Mouse (Mus musculus) gastrocnemius, postnatal 25 days (tissue): ENCODE measurements at regions not wholly inside any gene's neighbourhood (a gene's known extent, or its start where the extent isn't known, plus 50 kb on each side); places are given as distances from the start of the nearest gene placed in this dataset.

Source experiments
- DNase-seq: peaks from one replicate; pipeline ENCODE4 v3.0.0; 2022

- no peak for DNase-seq
These were observed 157.5 kb upstream of the B3gat1 start for GRCm38 (mm10) chr9:26575990-26576389.

- no peak for DNase-seq
These were observed 131.5 kb upstream of the B3gat1 start for GRCm38 (mm10) chr9:26601979-26602378.

DNA sequence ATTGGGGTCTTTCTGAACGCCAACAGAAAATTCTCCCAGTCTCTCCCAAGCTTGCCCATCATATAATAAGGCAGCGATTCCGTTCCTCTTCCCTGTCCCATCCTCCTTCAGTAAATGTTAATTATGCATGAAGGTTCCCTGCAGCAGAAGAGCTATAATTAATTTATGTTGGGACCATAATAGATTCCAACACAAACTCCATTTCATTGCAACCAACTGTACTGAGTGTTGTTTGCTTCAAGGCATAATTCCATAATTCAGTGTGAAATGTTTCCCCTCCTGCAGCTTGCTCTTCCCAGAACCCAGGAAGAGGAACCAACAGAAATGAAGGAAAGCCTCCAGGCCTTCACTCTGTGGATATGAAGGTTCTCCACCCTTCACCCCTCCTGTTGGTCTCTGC, 129.0 kb upstream of the B3gat1 start:
- DNase-seq: no peak

GRCm38 (mm10) chr9:26611711-26612437, 121.7 kb upstream of the B3gat1 start:
- DNase-seq: no peak

DNA sequence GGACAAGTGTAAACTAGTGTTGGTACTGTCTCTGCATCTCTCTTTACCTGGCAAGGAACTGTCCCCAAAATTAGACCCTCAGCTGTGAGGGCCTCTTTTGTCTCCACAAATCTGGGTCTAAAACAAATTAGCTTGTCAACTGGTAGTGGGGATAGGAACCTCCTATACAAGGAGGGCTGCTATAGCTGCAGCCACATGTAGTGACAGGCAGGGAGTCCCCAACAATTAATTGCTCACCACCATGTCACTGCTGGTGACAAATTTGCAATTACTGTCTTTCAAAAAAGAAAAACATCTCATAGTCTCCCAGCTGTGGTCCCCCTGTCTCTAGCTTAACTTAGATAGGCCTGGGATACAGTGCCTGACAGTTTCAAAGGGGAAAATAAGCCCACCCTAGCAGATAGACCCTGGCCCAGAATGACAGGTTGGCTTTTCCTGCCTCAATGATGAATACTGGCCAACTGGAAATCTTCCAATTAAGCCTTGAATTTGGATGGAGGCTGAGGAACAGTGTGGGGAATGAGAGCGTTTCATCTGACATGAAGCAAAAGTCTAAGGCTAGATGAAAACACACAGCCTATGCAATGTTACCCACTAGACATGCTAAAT, 110.6 kb upstream of the B3gat1 start:
- DNase-seq: no peak

DNA sequence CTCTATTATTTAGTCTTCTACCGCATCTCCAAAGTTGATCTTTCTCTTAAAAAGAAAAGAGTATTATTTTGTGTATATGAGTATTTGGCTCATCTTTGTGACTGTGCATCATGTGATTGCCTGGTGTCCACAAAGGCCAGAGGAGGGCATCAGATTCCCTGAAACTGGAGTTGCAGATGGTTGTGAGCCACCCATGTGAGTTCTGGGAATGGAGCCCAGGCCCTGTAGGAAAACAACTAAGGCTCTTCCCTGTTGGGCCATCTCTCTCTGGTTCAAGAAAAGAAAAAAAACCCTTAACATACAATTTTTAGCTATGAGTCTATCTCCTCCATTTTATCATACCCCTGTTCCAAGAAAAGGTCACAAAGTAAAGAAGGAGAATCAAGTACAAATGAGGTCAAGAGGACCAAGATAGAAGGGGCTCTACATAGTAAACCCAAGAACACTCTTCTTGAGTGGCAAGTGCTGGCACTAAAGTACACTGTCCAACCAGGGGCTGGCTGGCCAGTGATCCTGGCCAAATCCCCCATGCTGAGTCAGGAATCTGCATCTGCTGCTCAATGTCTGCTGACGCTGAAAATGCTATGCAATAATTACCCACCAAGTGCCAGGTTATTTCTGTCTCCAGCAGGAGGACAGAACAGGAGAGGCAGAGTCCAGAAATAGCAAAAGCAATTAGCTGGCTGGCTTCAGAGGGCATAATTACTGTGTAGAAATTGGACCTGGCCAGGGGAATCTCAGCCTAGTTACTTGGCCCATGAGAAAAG, 108.2 kb upstream of the B3gat1 start:
- DNase-seq: peak; percentile 85

DNA sequence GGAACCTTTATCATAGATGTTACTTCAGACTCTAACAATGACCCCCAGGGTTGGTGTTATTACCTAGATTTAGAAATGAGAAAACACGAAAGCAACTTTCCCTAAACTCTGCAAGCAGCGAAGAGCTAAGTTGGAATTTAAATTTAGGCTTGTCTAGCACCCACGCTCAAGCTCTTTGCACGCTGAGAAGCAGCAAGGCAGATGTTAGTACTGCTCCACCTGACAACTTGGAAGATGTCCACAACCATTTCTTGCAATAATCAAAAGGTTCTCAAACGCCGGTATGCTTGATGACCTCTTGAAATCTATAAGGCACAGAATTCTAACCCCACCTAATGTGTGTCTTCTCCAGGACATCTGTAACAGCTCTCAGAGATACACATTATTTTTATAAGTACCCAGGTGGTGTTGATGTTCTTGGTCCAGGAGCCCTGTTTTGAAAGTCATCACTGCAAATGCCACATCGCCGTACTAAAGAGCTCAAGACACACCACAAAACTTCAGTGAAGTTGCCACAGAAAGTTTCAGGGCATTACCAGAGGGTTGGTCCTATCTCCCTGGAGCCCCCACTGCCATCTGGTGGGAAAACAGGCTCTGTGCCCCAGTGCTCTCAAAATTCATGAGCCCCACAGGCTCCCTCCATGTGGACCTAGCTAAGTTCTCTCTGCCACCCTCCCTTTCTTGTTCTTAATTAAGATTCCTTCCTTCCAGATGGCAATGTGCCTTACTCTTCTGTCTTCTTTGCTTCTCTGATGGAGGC, 100.5 kb upstream of the B3gat1 start:
- DNase-seq: no peak

DNA sequence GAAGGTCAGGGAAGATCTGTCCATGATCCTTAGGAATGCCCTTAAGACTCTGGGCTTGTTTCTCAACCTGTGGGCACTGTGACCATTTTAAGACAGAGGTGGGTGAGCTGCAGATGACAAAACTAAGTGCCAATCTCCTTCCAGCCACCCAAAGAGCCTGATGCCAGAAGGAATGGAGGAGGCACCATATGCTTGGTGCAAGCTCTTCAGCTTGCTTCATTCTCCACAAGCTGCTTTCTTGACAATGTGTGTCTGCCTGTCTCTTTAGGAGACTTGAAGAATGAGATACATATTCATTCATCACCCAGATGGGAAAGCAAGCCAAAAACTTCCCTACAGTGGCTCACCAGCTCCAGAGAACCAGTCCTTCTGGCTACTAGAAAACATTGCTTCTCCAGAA, 98.3 kb upstream of the B3gat1 start:
- DNase-seq: no peak

DNA sequence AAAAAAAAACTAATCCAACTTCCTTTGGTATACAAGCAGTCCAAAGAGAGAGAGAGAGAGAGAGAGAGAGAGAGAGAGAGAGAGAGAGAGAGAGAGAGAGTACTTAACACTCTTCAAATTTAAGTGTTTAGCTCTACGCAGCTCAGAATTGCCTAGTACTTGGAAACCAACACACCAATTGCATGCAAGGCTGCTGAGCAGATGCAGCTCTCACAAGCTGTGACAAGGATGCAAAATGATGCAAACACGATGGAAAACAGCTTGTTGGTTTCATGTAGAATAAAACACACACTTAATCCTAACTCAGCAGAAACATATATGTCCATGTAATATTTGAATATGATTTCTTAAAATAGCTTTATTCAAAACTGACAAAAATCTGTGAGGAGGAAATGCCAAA, 94.9 kb upstream of the B3gat1 start:
- no peak for DNase-seq

- DNase-seq: no peak
These were observed 91.2 kb upstream of the B3gat1 start for GRCm38 (mm10) chr9:26642302-26642701.

- DNase-seq: no peak
These were observed 90.7 kb upstream of the B3gat1 start for GRCm38 (mm10) chr9:26642831-26643230.

- no peak for DNase-seq
These were observed 84.0 kb upstream of the B3gat1 start for GRCm38 (mm10) chr9:26649506-26649905.

DNA sequence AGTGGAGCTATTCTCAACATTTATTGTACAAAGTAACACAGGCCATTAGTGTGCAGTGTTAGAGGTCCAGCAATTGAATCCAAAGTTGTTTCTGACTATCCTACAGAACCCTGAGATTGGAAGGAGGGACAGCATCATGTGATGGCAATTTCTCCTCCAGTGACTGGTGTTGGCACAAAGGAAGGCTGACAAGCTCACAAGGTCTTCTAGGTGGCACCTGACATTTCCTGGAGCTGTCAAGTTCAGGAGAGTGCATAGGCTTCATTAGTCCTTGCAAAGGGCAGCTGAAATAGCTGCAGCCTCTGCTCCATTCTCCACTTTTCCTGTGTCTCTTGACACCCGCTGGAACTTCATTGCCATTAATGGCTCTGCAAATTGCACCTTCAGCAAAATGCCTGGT, 80.6 kb upstream of the B3gat1 start:
- no peak for DNase-seq

DNA sequence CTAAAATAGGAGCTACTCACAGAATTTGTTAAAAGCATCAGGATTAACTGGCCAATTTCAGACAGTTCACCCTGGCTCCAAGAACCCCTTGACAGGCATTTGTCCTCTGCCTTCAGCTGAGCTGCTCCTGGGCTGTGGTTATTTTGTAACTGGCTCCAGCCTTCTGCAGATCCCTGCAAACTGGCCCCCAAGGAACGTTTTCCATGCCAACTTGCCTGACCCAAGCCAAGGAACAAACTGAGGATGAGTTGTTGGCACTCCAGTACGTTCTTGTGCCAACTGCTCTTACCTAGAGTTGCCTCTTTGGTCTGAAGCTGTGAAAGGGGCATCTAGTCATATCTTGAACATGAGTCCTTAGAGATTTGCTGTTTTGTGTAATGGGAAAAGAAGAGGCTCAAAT, 74.2 kb upstream of the B3gat1 start:
- peak; percentile 7 for DNase-seq

GRCm38 (mm10) chr9:26663544-26663943, 70.0 kb upstream of the B3gat1 start:
- DNase-seq: no peak

GRCm38 (mm10) chr9:26667835-26668234, 65.7 kb upstream of the B3gat1 start:
- no peak for DNase-seq

- DNase-seq: no peak
These were observed 59.3 kb upstream of the B3gat1 start for GRCm38 (mm10) chr9:26674059-26674757.

- DNase-seq: no peak
These were observed 55.2 kb upstream of the B3gat1 start for GRCm38 (mm10) chr9:26678288-26678687.

- DNase-seq: no peak
These were observed 52.0 kb upstream of the B3gat1 start for GRCm38 (mm10) chr9:26681516-26681915.
